8 mouse cellular contexts compared by ENCODE assay signal in the genomic region with DNA sequence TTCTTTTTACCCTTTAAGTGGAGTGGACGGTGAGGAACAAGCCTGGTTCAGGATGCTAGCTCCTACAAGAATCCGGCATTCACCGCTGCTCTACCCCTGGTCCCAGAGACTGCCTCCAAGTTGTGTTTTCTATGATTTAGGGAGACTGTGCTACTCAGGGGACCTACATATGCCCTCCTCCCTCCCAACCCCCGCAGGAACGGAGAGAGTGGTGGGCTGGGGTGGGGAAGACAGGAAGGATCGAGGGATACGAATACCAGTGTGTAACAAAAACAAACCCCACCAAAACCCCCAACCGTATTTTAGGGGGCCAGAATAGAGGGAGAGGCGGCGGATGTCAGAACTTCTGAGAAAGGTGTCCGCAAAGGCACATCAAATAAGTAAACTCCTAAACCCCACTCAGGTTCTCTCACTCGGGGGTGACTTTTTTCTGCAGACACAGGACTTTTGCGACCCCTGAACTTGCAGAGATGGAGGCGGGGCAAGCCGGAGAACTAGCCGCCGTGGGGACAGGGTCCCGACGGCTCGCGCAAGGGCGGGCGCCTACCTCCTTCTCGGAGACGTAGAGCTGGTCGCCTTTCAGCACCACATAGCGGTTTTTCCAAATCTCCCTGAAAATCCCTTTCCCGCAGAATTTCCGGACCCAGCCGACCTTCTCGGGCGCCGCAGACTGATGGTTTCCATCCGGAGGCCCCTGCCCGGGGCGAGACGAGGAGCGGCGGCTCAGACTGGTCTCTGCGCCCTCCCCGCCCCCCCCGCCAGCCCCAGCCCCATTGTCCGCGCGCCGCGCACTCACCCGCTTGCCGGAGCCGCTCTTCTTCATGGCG. TPM values are rescaled to one million over a fixed set of nuclear protein-coding genes. Genes with fewer than 3 reads are reported as not detected.
A peak's percentile ranks its signal among the peaks of the same experiment; 100 is the strongest.
DNase-seq lines count a peak whose midpoint lies in the region; ATAC-seq and TF ChIP-seq lines count a peak whose summit lies in the region.

No protein-coding gene starts in this region.

- intact Hi-C loops in heart, adult 2 months (cut with DNase I): loop anchor here (2.0 to 10.0 kb wide), 2 partner anchors 102 to 560 kb away; partner anchors contain the start of genes Aph1a, BC028528 and Txnip

- peak; percentile 68 to 74 for DNase-seq in heart, adult 2 months
- DNase-seq in heart, adult 8-10 months (ENCODE audit: low spot score): no peak
- peak; percentile 70 for DNase-seq in cerebellum, adult 9-10 months
- DNase-seq in urinary bladder, postnatal 10 days (ENCODE audit: low spot score): no peak

- TF ChIP-seq CTCF in heart, adult 2 months (IDR thresholded peaks at IDR 0.05): no peak
- no peak for TF ChIP-seq CTCF in C2C12 (IDR thresholded peaks at IDR 0.05; ENCODE audit: control insufficient read depth, insufficient read depth, insufficient read length)

- H3K9me3 ChIP-seq in heart, embryonic 16.5 days (replicated peaks; ENCODE audit: control insufficient read depth, low read length): no peaks in the 10 kb centered on the region
- H3K9me3 ChIP-seq in limb, embryonic 13.5 days: no peaks in the 10 kb centered on the region
- H3K9me3 ChIP-seq in neural tube, embryonic 13.5 days: no peaks in the 10 kb centered on the region

- 2% methylated on average over 49 of the region's 51 CpGs for WGBS in heart, adult 2 months
- WGBS in heart, embryonic 16.5 days: under 1% methylated on average over 42 of the region's 51 CpGs
- under 1% methylated on average over 49 of the region's 51 CpGs for WGBS in limb, embryonic 13.5 days
- under 1% methylated on average over 47 of the region's 51 CpGs for WGBS in neural tube, embryonic 13.5 days

- no peaks in the 10 kb centered on the region for H3K27me3 ChIP-seq in heart, adult 2 months (ENCODE audit: control insufficient read depth, insufficient read depth, low read length)
- no peaks in the 10 kb centered on the region for H3K27me3 ChIP-seq in C2C12 (ENCODE audit: control insufficient read depth, insufficient read depth, insufficient read length)
- H3K27me3 ChIP-seq in heart, embryonic 16.5 days (ENCODE audit: control insufficient read depth, insufficient read depth, low read length): no peaks in the 10 kb centered on the region
- H3K27me3 ChIP-seq in limb, embryonic 13.5 days: no peaks in the 10 kb centered on the region
- no peaks in the 10 kb centered on the region for H3K27me3 ChIP-seq in neural tube, embryonic 13.5 days

- H3K4me3 ChIP-seq in heart, adult 2 months: peak overlapping the region; percentile 67
- H3K4me3 ChIP-seq in C2C12 (ENCODE audit: insufficient read depth, poor library complexity, severe bottlenecking): peak overlapping the region; percentile 68
- peak overlapping the region; percentile 73 for H3K4me3 ChIP-seq in heart, embryonic 16.5 days (ENCODE audit: low read length)
- H3K4me3 ChIP-seq in limb, embryonic 13.5 days: peak overlapping the region; percentile 80
- peak overlapping the region; percentile 81 for H3K4me3 ChIP-seq in neural tube, embryonic 13.5 days

- peaks cover 10% of the 10 kb centered on the region for H3K36me3 ChIP-seq in heart, adult 2 months (ENCODE audit: control insufficient read depth, insufficient read depth, low read length)
- peaks cover 27% of the 10 kb centered on the region for H3K36me3 ChIP-seq in C2C12 (ENCODE audit: control insufficient read depth, insufficient read depth)
- H3K36me3 ChIP-seq in heart, embryonic 16.5 days (ENCODE audit: control insufficient read depth, insufficient read depth): peaks cover 22% of the 10 kb centered on the region
- H3K36me3 ChIP-seq in limb, embryonic 13.5 days: peaks cover 33% of the 10 kb centered on the region
- H3K36me3 ChIP-seq in neural tube, embryonic 13.5 days: peaks cover 33% of the 10 kb centered on the region

- peak overlapping the region; percentile 87 for H3K9ac ChIP-seq in heart, adult 2 months (ENCODE audit: low read depth, low read length)
- peak overlapping the region; percentile 97 for H3K9ac ChIP-seq in heart, embryonic 16.5 days (ENCODE audit: low read length)
- H3K9ac ChIP-seq in limb, embryonic 13.5 days: peak overlapping the region; percentile 99
- peak overlapping the region; percentile 98 for H3K9ac ChIP-seq in neural tube, embryonic 13.5 days

- no peak for TF ChIP-seq POLR2A in heart, adult 2 months (IDR thresholded peaks at IDR 0.05; ENCODE audit: insufficient read depth, low read depth, low read length)

- no peaks in the 10 kb centered on the region for H3K79me2 ChIP-seq in heart, adult 2 months (replicated peaks; ENCODE audit: control insufficient read depth, insufficient read depth, low read length)
- H3K79me2 ChIP-seq in C2C12 (ENCODE audit: control insufficient read depth, insufficient read depth): peaks cover 36% of the 10 kb centered on the region

- peaks cover 20% of the 10 kb centered on the region for H3K4me1 ChIP-seq in heart, adult 2 months (ENCODE audit: control insufficient read depth, insufficient read depth, low read length)
- H3K4me1 ChIP-seq in heart, embryonic 16.5 days (ENCODE audit: control insufficient read depth, insufficient read depth, low read length): peaks cover 43% of the 10 kb centered on the region
- H3K4me1 ChIP-seq in limb, embryonic 13.5 days: peaks cover 41% of the 10 kb centered on the region
- peaks cover 62% of the 10 kb centered on the region for H3K4me1 ChIP-seq in neural tube, embryonic 13.5 days (replicated peaks)

- peak overlapping the region; percentile 73 for H3K4me2 ChIP-seq in heart, embryonic 16.5 days (ENCODE audit: low read depth, low read length)
- peak overlapping the region; percentile 84 for H3K4me2 ChIP-seq in limb, embryonic 13.5 days (replicated peaks)
- peak overlapping the region; percentile 94 for H3K4me2 ChIP-seq in neural tube, embryonic 13.5 days

- peak overlapping the region; percentile 69 for H3ac ChIP-seq in C2C12 (ENCODE audit: control insufficient read depth, insufficient read length, low read depth)

- H3K27ac ChIP-seq in heart, adult 2 months: peak overlapping the region; percentile 90
- peak overlapping the region; percentile 96 for H3K27ac ChIP-seq in heart, embryonic 16.5 days (ENCODE audit: low read length)
- H3K27ac ChIP-seq in limb, embryonic 13.5 days: peak overlapping the region; percentile 99
- peak overlapping the region; percentile 100 for H3K27ac ChIP-seq in neural tube, embryonic 13.5 days (replicated peaks)

- TF ChIP-seq EP300 in heart, adult 2 months (IDR thresholded peaks at IDR 0.05; ENCODE audit: insufficient read depth, low read depth, low read length): no peak

- H3K79me3 ChIP-seq in C2C12 (ENCODE audit: low read depth): peaks cover 23% of the 10 kb centered on the region

- peak; percentile 43 for ATAC-seq in heart, embryonic 16.5 days (replicated peaks; ENCODE audit: extremely low read depth, insufficient read depth, low FRiP score)
- ATAC-seq in limb, embryonic 13.5 days (ENCODE audit: low FRiP score, low read depth): peak; percentile 71; the same call in 1 of the 2 replicates
- ATAC-seq in neural tube, embryonic 13.5 days (ENCODE audit: low read depth): peak; percentile 70

TF ChIP-seq in C2C12, 6 proteins besides CTCF, POLR2A, EP300 and RAD21:
- TF ChIP-seq USF1 (IDR thresholded peaks at IDR 0.05; ENCODE audit: low read depth) (no peak), MAX (IDR thresholded peaks at IDR 0.05) (no peak), FOSL1 (IDR thresholded peaks at IDR 0.05; ENCODE audit: insufficient read depth, low read length, poor library complexity, severe bottlenecking) (no peak), MYOD1 (IDR thresholded peaks at IDR 0.05; ENCODE audit: control insufficient read depth, insufficient read length, low read depth) (no peak), MYOG (IDR thresholded peaks at IDR 0.05; ENCODE audit: control insufficient read depth, extremely low read depth, insufficient read length) (no peak), CEBPB (IDR thresholded peaks at IDR 0.05; ENCODE audit: low read depth) (no peak)
TF ChIP-seq in C2C12: peak in this region for 0.

RNA-seq across cellular contexts. Expression of gene Plekho1, which starts 0.6 kb away (rescaled TPM):
- 10 to 100 TPM; 65.4 to 67.5 TPM for total RNA-seq in heart, adult 2 months (2021)
- 82.8 and 110 TPM in 2 replicates for polyA plus RNA-seq in heart, adult 2 months (2012; rRNA removed)
- total RNA-seq in heart, adult 8-10 months (2022): 10 to 100 TPM; 55.7 to 68.3 (median 61.1) TPM
- polyA plus RNA-seq in C2C12 (2012; fragmentation: generic; extraction: Trizol): 103 TPM
- polyA plus RNA-seq in heart, embryonic 16.5 days (2015; fragmentation: Nextera tagmentation; extraction: Ambion mirVana): 63.3 and 67.1 TPM in 2 replicates
- 58.3 and 60.0 TPM in 2 replicates for polyA plus RNA-seq in limb, embryonic 13.5 days (2015; fragmentation: Nextera tagmentation; extraction: Ambion mirVana)
- 65.9 and 74.1 TPM in 2 replicates for polyA plus RNA-seq in neural tube, embryonic 13.5 days (2015; fragmentation: Nextera tagmentation; extraction: Ambion mirVana)

Comparison
In these comparisons a context has a peak if more than half of its experiments do, and no peak if none do; other contexts are left out.
1. DNase-seq: peak in heart, adult 2 months (2 of 2) and cerebellum, adult 9-10 months (single experiment); none in heart, adult 8-10 months (single experiment) and urinary bladder, postnatal 10 days (single experiment).
2. Peak in every context shown above with its lines, with median percentiles within 50 percentile points of each other: H3K27ac ChIP-seq, H3K4me3 ChIP-seq, H3K9ac ChIP-seq, ATAC-seq and H3K4me2 ChIP-seq.